ENCODE assay signal across 8 mouse cellular contexts in the genomic region with DNA sequence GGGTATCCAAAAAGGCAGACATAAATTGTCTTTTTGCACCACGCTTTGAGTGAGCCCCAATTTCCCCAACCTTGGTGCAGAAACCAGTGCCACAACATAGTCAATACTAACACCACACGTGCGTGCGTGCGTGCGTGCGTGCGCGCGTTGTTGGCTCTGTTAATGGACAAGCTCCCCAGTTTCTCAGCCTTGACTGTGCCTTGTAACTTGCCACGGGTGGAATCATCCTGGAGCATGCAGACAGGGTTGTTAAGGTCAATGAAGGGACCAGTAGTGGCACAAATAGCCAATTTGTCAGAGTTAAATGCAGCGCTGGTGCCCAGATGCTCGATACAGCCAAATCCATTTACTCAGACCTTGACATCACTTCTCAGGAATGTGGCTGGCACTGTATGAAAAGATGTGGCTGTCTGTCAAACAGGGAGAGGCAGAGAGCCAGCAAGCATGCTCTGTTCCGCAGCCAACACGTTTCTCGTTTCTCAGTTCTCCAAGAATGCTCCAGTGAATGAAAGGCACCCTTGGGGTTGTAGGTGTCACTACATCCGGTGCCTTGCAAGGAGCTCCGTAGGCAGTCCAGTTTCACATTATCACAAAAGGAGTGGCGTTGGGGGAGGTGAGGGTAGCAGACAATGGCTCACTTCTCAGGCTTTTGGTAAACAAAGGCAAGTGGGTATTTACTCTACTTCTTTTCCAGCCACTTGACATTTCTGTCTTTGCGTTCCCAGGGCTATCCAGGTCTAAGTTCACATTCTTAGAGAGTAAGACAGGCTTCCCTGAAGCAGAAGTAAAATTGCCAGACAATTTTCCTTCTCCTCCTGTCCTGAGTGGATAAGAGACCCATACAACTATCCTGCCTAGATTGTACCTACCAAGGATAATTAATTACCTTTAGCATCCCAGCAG. TPM values are rescaled to one million over a fixed set of nuclear protein-coding genes. Genes with fewer than 3 reads are reported as not detected.
DNase-seq lines count a peak whose midpoint lies in the region; ATAC-seq and TF ChIP-seq lines count a peak whose summit lies in the region.
"Had no signal": no experiment of that assay in that cellular context is flagged by ENCODE, and none has a peak within 500 bp of the region (broad histone marks: within the 10 kb centered on the region; RNA-seq: fewer than 3 reads in every experiment).

No protein-coding gene starts in this region.

- H3K36me3 ChIP-seq in ES-Bruce4 (ENCODE audit: control insufficient read depth, insufficient read depth, low read length, poor library complexity, severe bottlenecking) = no peaks in the 10 kb centered on the region
- no peaks in the 10 kb centered on the region for H3K36me3 ChIP-seq in forebrain, embryonic 10.5 days (replicated peaks)
- no peaks in the 10 kb centered on the region for H3K36me3 ChIP-seq in hindbrain, embryonic 10.5 days
- no peaks in the 10 kb centered on the region for H3K36me3 ChIP-seq in limb, embryonic 11.5 days (ENCODE audit: control insufficient read depth, insufficient read depth, low read length)
- H3K36me3 ChIP-seq in neural tube, embryonic 12.5 days = no peaks in the 10 kb centered on the region

- H3K9me3 ChIP-seq in ES-Bruce4 (replicated peaks; ENCODE audit: control insufficient read depth, insufficient read depth, low read length, poor library complexity, severe bottlenecking) = no peaks in the 10 kb centered on the region
- H3K9me3 ChIP-seq in forebrain, embryonic 10.5 days = no peaks in the 10 kb centered on the region
- H3K9me3 ChIP-seq in hindbrain, embryonic 10.5 days = no peaks in the 10 kb centered on the region
- H3K9me3 ChIP-seq in limb, embryonic 11.5 days (ENCODE audit: control insufficient read depth, low read length) = no peaks in the 10 kb centered on the region
- H3K9me3 ChIP-seq in neural tube, embryonic 12.5 days = no peaks in the 10 kb centered on the region

- peak; percentile 58 for DNase-seq in 3134 (ENCODE audit: extremely low read depth, insufficient read length, low spot score)
- peak; percentile 26 for DNase-seq in forebrain, embryonic 10.5 days (ENCODE audit: extremely low spot score, low spot score)
- DNase-seq in hindbrain, embryonic 10.5 days (ENCODE audit: low spot score) = peak; percentile 34
- DNase-seq in limb, embryonic 11.5 days (ENCODE audit: low spot score) = peak; percentile 22
- no peak for DNase-seq in spleen, postnatal 10 days (ENCODE audit: low spot score in 2 of 2)

- no peaks in the 10 kb centered on the region for H3K27me3 ChIP-seq in ES-Bruce4 (ENCODE audit: control insufficient read depth, insufficient read depth, low read length, poor library complexity, severe bottlenecking)
- no peaks in the 10 kb centered on the region for H3K27me3 ChIP-seq in forebrain, embryonic 10.5 days (ENCODE audit: poor library complexity, severe bottlenecking)
- H3K27me3 ChIP-seq in hindbrain, embryonic 10.5 days (ENCODE audit: insufficient read depth, poor library complexity, severe bottlenecking) = 0 out of 2 replicates have a peak, but pooled peaks cover 3% of the 10 kb centered on the region
- H3K27me3 ChIP-seq in limb, embryonic 11.5 days (ENCODE audit: control insufficient read depth, insufficient read depth, low read length) = no peaks in the 10 kb centered on the region
- H3K27me3 ChIP-seq in neural tube, embryonic 12.5 days (replicated peaks) = no peaks in the 10 kb centered on the region

- WGBS in forebrain, embryonic 10.5 days = 59% methylated on average over 20 of the region's 20 CpGs
- 50% methylated on average over 20 of the region's 20 CpGs for WGBS in hindbrain, embryonic 10.5 days
- 52% methylated on average over 20 of the region's 20 CpGs for WGBS in limb, embryonic 11.5 days
- 50% methylated on average over 20 of the region's 20 CpGs for WGBS in neural tube, embryonic 12.5 days

- H3K27ac ChIP-seq in ES-Bruce4 (ENCODE audit: insufficient read depth, low read length) = peak overlapping the region; percentile 94
- H3K27ac ChIP-seq in forebrain, embryonic 10.5 days = peak overlapping the region; percentile 71
- peak overlapping the region; percentile 53 for H3K27ac ChIP-seq in hindbrain, embryonic 10.5 days
- no peak overlapping the region for H3K27ac ChIP-seq in limb, embryonic 11.5 days (replicated peaks; ENCODE audit: low read depth, low read length)
- H3K27ac ChIP-seq in neural tube, embryonic 12.5 days = no peak overlapping the region
- H3K27ac ChIP-seq: left cerebral cortex, adult 2 months had no signal

- no peak for ATAC-seq in limb, embryonic 11.5 days (ENCODE audit: insufficient number of reproducible peaks, low FRiP score, low TSS enrichment, low read depth)
- ATAC-seq in neural tube, embryonic 12.5 days (ENCODE audit: low FRiP score, low read depth) = peak; percentile 48

- no peak for TF ChIP-seq CTCF in ES-Bruce4 (IDR thresholded peaks at IDR 0.05; ENCODE audit: low read depth, low read length)

- TF ChIP-seq EP300 in ES-Bruce4 (IDR thresholded peaks at IDR 0.05; ENCODE audit: insufficient read depth, low read depth, low read length) = peak; percentile 92

- 0 out of 2 replicates have a peak overlapping the region, but pooled peaks have one; percentile 5 for H3K4me3 ChIP-seq in ES-Bruce4 (ENCODE audit: low read depth, low read length)
- peak overlapping the region; percentile 21; the same call in 1 of the 2 replicates for H3K4me3 ChIP-seq in forebrain, embryonic 10.5 days
- 0 out of 2 replicates have a peak overlapping the region, but pooled peaks have one; percentile 11 for H3K4me3 ChIP-seq in hindbrain, embryonic 10.5 days
- H3K4me3 ChIP-seq in limb, embryonic 11.5 days (ENCODE audit: low read depth, low read length) = no peak overlapping the region
- no peak overlapping the region for H3K4me3 ChIP-seq in neural tube, embryonic 12.5 days
- H3K4me3 ChIP-seq: left cerebral cortex, adult 2 months had no signal

- TF ChIP-seq POLR2A in ES-Bruce4 (IDR thresholded peaks at IDR 0.05; ENCODE audit: insufficient read depth, low read length) = no peak

- no peak overlapping the region for H3K9ac ChIP-seq in ES-Bruce4 (ENCODE audit: low read depth, poor library complexity, severe bottlenecking)
- no peak overlapping the region for H3K9ac ChIP-seq in limb, embryonic 11.5 days (ENCODE audit: low read length)
- no peak overlapping the region for H3K9ac ChIP-seq in neural tube, embryonic 12.5 days

- H3K4me2 ChIP-seq in limb, embryonic 11.5 days (ENCODE audit: low read depth, severe bottlenecking) = no peak overlapping the region
- no peak overlapping the region for H3K4me2 ChIP-seq in neural tube, embryonic 12.5 days (replicated peaks)

- H3K4me1 ChIP-seq in ES-Bruce4 (ENCODE audit: control insufficient read depth, insufficient read depth, low read length) = no peaks in the 10 kb centered on the region
- H3K4me1 ChIP-seq in forebrain, embryonic 10.5 days = peaks cover 20% of the 10 kb centered on the region
- peaks cover 11% of the 10 kb centered on the region for H3K4me1 ChIP-seq in hindbrain, embryonic 10.5 days (replicated peaks)
- no peaks in the 10 kb centered on the region for H3K4me1 ChIP-seq in limb, embryonic 11.5 days (ENCODE audit: control insufficient read depth, insufficient read depth, low read length)
- no peaks in the 10 kb centered on the region for H3K4me1 ChIP-seq in neural tube, embryonic 12.5 days

RNA-seq across cellular contexts. Expression of a gene that starts 53.2 kb away (rescaled TPM):
- 7.1 and 8.4 TPM in 2 replicates for polyA plus RNA-seq in ES-Bruce4 (2011; ENCODE audit: insufficient read depth, insufficient read length, low read depth, missing spikeins)
- 0.58 and 0.88 TPM in 2 replicates for polyA plus RNA-seq in forebrain, embryonic 10.5 days (2016; fragmentation: Nextera tagmentation; extraction: Ambion mirVana)
- 0.56 and 0.90 TPM in 2 replicates for polyA plus RNA-seq in hindbrain, embryonic 10.5 days (2016; fragmentation: Nextera tagmentation; extraction: Ambion mirVana)
- polyA plus RNA-seq in limb, embryonic 11.5 days (2014; fragmentation: Nextera tagmentation; extraction: Ambion mirVana) = 0.48 and 0.54 TPM in 2 replicates
- 1.3 and 1.6 TPM in 2 replicates for polyA plus RNA-seq in neural tube, embryonic 12.5 days (2016; fragmentation: Nextera tagmentation; extraction: Ambion mirVana)

Comparison
In these comparisons a context has a peak if more than half of its experiments do, and no peak if none do; other contexts are left out.
1. DNase-seq: peak in 3134 (single experiment), forebrain, embryonic 10.5 days (single experiment), hindbrain, embryonic 10.5 days (single experiment) and limb, embryonic 11.5 days (single experiment); none in spleen, postnatal 10 days (0 of 2).
2. H3K27ac ChIP-seq: peak in ES-Bruce4 (single experiment), forebrain, embryonic 10.5 days (single experiment) and hindbrain, embryonic 10.5 days (single experiment); none in limb, embryonic 11.5 days (single experiment) and neural tube, embryonic 12.5 days (single experiment).
3. H3K4me3 ChIP-seq: peak in ES-Bruce4 (single experiment), forebrain, embryonic 10.5 days (single experiment) and hindbrain, embryonic 10.5 days (single experiment); none in limb, embryonic 11.5 days (single experiment) and neural tube, embryonic 12.5 days (single experiment).